Mouse (Mus musculus): ENCODE data around the gene Oaz2. TPM values are rescaled to one million over a fixed set of nuclear protein-coding genes. Genes with fewer than 3 reads are reported as not detected.

Oaz2 gene
- total RNA-seq, 4 experiments from 2014 or later, result 192 to 246 (median 237) TPM

- DNase-seq (ENCODE audit: low spot score in 2 of 2), result no peak
These were observed 24.7 kb downstream of the Oaz2 start for GRCm38 (mm10) chr9:65692466-65692865.

GRCm38 (mm10) chr9:65692959-65693603, 25.3 kb downstream of the Oaz2 start:
- no peak for DNase-seq (ENCODE audit: low spot score in 2 of 2)

GRCm38 (mm10) chr9:65695646-65696045, 27.8 kb downstream of the Oaz2 start:
- DNase-seq (ENCODE audit: low spot score in 2 of 2), result no peak

- DNase-seq (ENCODE audit: low spot score in 2 of 2), result no peak
These were observed 28.5 kb downstream of the Oaz2 start for GRCm38 (mm10) chr9:65696337-65696736.

GRCm38 (mm10) chr9:65697356-65697755, 29.6 kb downstream of the Oaz2 start:
- no peak for DNase-seq (ENCODE audit: low spot score in 2 of 2)

- DNase-seq (ENCODE audit: low spot score in 2 of 2), result no peak
These were observed 30.2 kb downstream of the Oaz2 start for GRCm38 (mm10) chr9:65697992-65698391.

GRCm38 (mm10) chr9:65700504-65700903, 32.7 kb downstream of the Oaz2 start:
- no peak for DNase-seq (ENCODE audit: low spot score in 2 of 2)

GRCm38 (mm10) chr9:65702286-65702685, 34.5 kb downstream of the Oaz2 start:
- no peak for DNase-seq (ENCODE audit: low spot score in 2 of 2)

GRCm38 (mm10) chr9:65703241-65703640, 35.4 kb downstream of the Oaz2 start:
- no peak for DNase-seq (ENCODE audit: low spot score in 2 of 2)

GRCm38 (mm10) chr9:65703926-65704595, 36.3 kb downstream of the Oaz2 start:
- no peak for DNase-seq (ENCODE audit: low spot score in 2 of 2)

GRCm38 (mm10) chr9:65718195-65718594, 50.4 kb downstream of the Oaz2 start:
- DNase-seq (ENCODE audit: low spot score in 2 of 2), result no peak

GRCm38 (mm10) chr9:65721161-65721566, 53.4 kb downstream of the Oaz2 start:
- DNase-seq (ENCODE audit: low spot score in 2 of 2), result peak; percentile 26 to 42

GRCm38 (mm10) chr9:65724471-65725290, 56.9 kb downstream of the Oaz2 start:
- DNase-seq (ENCODE audit: low spot score in 2 of 2), result no peak

- no peak for DNase-seq (ENCODE audit: low spot score in 2 of 2)
These were observed 57.5 kb downstream of the Oaz2 start for GRCm38 (mm10) chr9:65725291-65725622.

GRCm38 (mm10) chr9:65726431-65726830, 58.6 kb downstream of the Oaz2 start:
- no peak for DNase-seq (ENCODE audit: low spot score in 2 of 2)

GRCm38 (mm10) chr9:65727491-65727890, 59.7 kb downstream of the Oaz2 start:
- no peak for DNase-seq (ENCODE audit: low spot score in 2 of 2)

GRCm38 (mm10) chr9:65728588-65728987, 60.8 kb downstream of the Oaz2 start:
- DNase-seq (ENCODE audit: low spot score in 2 of 2), result no peak

GRCm38 (mm10) chr9:65734931-65735330, 67.1 kb downstream of the Oaz2 start:
- DNase-seq (ENCODE audit: low spot score in 2 of 2), result no peak
